In genomic region chr1:171059203-171059602, GRCm38 (mm10) we compare ENCODE assay signal across 16 mouse cellular contexts. TPM values are rescaled to one million over a fixed set of nuclear protein-coding genes. Genes with fewer than 3 reads are reported as not detected.
DNase-seq lines count a peak whose midpoint lies in the region; ATAC-seq and TF ChIP-seq lines count a peak whose summit lies in the region.
"Had no signal": no experiment of that assay in that cellular context is flagged by ENCODE, and none has a peak within 500 bp of the region (broad histone marks: within the 10 kb centered on the region; RNA-seq: fewer than 3 reads in every experiment).

No protein-coding gene starts in this region.

- H3K4me2 ChIP-seq in liver, embryonic 12.5 days = no peak overlapping the region
- H3K4me2 ChIP-seq: embryonic facial prominence, embryonic 15.5 days; forebrain, embryonic 15.5 days; lung, embryonic 14.5 days; stomach, embryonic 15.5 days had no signal

- H3K36me3 ChIP-seq in kidney, adult 2 months (ENCODE audit: control insufficient read depth, insufficient read depth, low read length) = no peaks in the 10 kb centered on the region
- no peaks in the 10 kb centered on the region for H3K36me3 ChIP-seq in MEL (ENCODE audit: control insufficient read depth in 1 of 2, insufficient read depth in 2 of 2, low read length in 2 of 2)
- no peaks in the 10 kb centered on the region for H3K36me3 ChIP-seq in liver, embryonic 12.5 days
- H3K36me3 ChIP-seq: embryonic facial prominence, embryonic 15.5 days; forebrain, embryonic 15.5 days; stomach, embryonic 15.5 days had no signal

- 83% methylated on average over 2 of the region's 2 CpGs for WGBS in kidney, adult 2 months
- 13% methylated on average over 2 of the region's 2 CpGs for WGBS in liver, embryonic 12.5 days (ENCODE audit: insufficient replicate concordance)

- no peaks in the 10 kb centered on the region for H3K9me3 ChIP-seq in MEL (replicated peaks; ENCODE audit: insufficient read depth, low read length)
- no peaks in the 10 kb centered on the region for H3K9me3 ChIP-seq in liver, embryonic 12.5 days (replicated peaks)
- H3K9me3 ChIP-seq: embryonic facial prominence, embryonic 15.5 days; forebrain, embryonic 15.5 days; stomach, embryonic 15.5 days had no signal

- TF ChIP-seq EP300 in MEL (IDR thresholded peaks at IDR 0.05; ENCODE audit: low read depth in 1 of 2, low read length in 2 of 2) = no peak

- no peak for TF ChIP-seq POLR2A in kidney, adult 2 months (IDR thresholded peaks at IDR 0.05; ENCODE audit: low read depth, low read length)
- TF ChIP-seq POLR2A in MEL (IDR thresholded peaks at IDR 0.05; ENCODE audit: control insufficient read depth in 1 of 2, insufficient read depth in 1 of 2, low read depth in 1 of 2, low read length in 2 of 2, poor library complexity in 1 of 2) = no peak

- no peaks in the 10 kb centered on the region for H3K4me1 ChIP-seq in kidney, adult 2 months (ENCODE audit: control insufficient read depth, insufficient read depth, low read length)
- H3K4me1 ChIP-seq in MEL (ENCODE audit: control insufficient read depth in 1 of 2, insufficient read depth in 2 of 2, low read length in 2 of 2) = no peaks in the 10 kb centered on the region
- H3K4me1 ChIP-seq in liver, embryonic 12.5 days = peaks cover 25% of the 10 kb centered on the region
- H3K4me1 ChIP-seq: stomach, embryonic 15.5 days had no signal

- no peak for TF ChIP-seq RAD21 in MEL (IDR thresholded peaks at IDR 0.05; ENCODE audit: low read depth, low read length)

- DNase-seq in kidney, adult 2 months = peak; percentile 15
- DNase-seq in kidney, adult 9 months = no peak
- DNase-seq in MEL (ENCODE audit: low read depth, low spot score) = peak; percentile 18
- DNase-seq in urinary bladder, postnatal 10 days (ENCODE audit: low spot score) = no peak
- no peak for DNase-seq in kidney, postnatal 4 days
- DNase-seq: cerebellum, postnatal 36 days; lung, embryonic 14.5 days; right cerebral cortex, postnatal 25 days had no signal

- no peak overlapping the region for H3K4me3 ChIP-seq in kidney, adult 2 months (ENCODE audit: insufficient read depth, low read depth, low read length)
- H3K4me3 ChIP-seq in MEL (ENCODE audit: control insufficient read depth in 1 of 2, insufficient read depth in 1 of 2, low read depth in 2 of 2, low read length in 2 of 2) = no peak overlapping the region
- 0 out of 2 replicates have a peak overlapping the region, but pooled peaks have one; percentile 13 for H3K4me3 ChIP-seq in liver, embryonic 12.5 days
- H3K4me3 ChIP-seq: embryonic facial prominence, embryonic 15.5 days; forebrain, embryonic 15.5 days; stomach, embryonic 15.5 days had no signal

- TF ChIP-seq CTCF in kidney, adult 2 months (conservative IDR thresholded peaks at IDR 0.05; ENCODE audit: insufficient read depth, insufficient read length, low read depth, low read length) = no peak
- no peak for TF ChIP-seq CTCF in MEL (IDR thresholded peaks at IDR 0.05 in 2 of 3, conservative IDR thresholded peaks at IDR 0.05 in 1 of 3; ENCODE audit: control insufficient read depth in 1 of 3, insufficient read depth in 1 of 3, low read depth in 2 of 3, low read length in 3 of 3, poor library complexity in 1 of 3, severe bottlenecking in 1 of 3)

- no peaks in the 10 kb centered on the region for H3K79me2 ChIP-seq in MEL (ENCODE audit: control insufficient read depth, insufficient read depth, low read length, poor library complexity)

- ATAC-seq in liver, embryonic 12.5 days = no peak
- ATAC-seq in megakaryocyte progenitor cell, adult 5-6 weeks (replicated peaks; ENCODE audit: poor library complexity) = peak; percentile 21
- ATAC-seq in activated CD4-positive, CD25-positive, alpha-beta regulatory T cell, adult 4 months = no peak
- ATAC-seq: forebrain, embryonic 15.5 days; intestine, postnatal 0 days had no signal

- H3K9ac ChIP-seq in MEL (ENCODE audit: control insufficient read depth, low read depth, low read length, poor library complexity, severe bottlenecking) = no peak overlapping the region
- H3K9ac ChIP-seq in liver, embryonic 12.5 days = no peak overlapping the region
- H3K9ac ChIP-seq: embryonic facial prominence, embryonic 15.5 days; forebrain, embryonic 15.5 days; lung, embryonic 14.5 days; stomach, embryonic 15.5 days had no signal

- no peaks in the 10 kb centered on the region; the same call in 1 of the 2 replicates for H3K27me3 ChIP-seq in kidney, adult 2 months (replicated peaks; ENCODE audit: control insufficient read depth, insufficient read depth, low read length)
- H3K27me3 ChIP-seq in MEL (ENCODE audit: control insufficient read depth in 1 of 2, insufficient read depth in 2 of 2, low read length in 2 of 2) = no peaks in the 10 kb centered on the region
- H3K27me3 ChIP-seq in liver, embryonic 12.5 days (replicated peaks) = peaks cover 6% of the 10 kb centered on the region

- no peak overlapping the region for H3K27ac ChIP-seq in kidney, adult 2 months (ENCODE audit: insufficient read depth, low read depth, low read length)
- H3K27ac ChIP-seq in MEL (ENCODE audit: control insufficient read depth, low read depth, low read length) = peak overlapping the region; percentile 34
- H3K27ac ChIP-seq in liver, embryonic 12.5 days = peak overlapping the region; percentile 33; the same call in 1 of the 2 replicates
- H3K27ac ChIP-seq: embryonic facial prominence, embryonic 15.5 days; forebrain, embryonic 15.5 days; stomach, embryonic 15.5 days had no signal

TF ChIP-seq in MEL, 35 proteins besides CTCF, POLR2A, EP300 and RAD21:
- TF ChIP-seq USF1 (IDR thresholded peaks at IDR 0.05; ENCODE audit: low read depth, low read length) (no peak), TAL1 (IDR thresholded peaks at IDR 0.05; ENCODE audit: low read length) (peak; percentile 4; the same call in 1 of the 2 replicates)

RNA-seq across cellular contexts. Expression of gene Fcgr3, which starts 5.5 kb away (rescaled TPM):
- 4.8 and 6.4 TPM in 2 replicates for polyA plus RNA-seq in kidney, adult 2 months (2012; rRNA removed)
- 0.39 and 0.62 TPM in 2 replicates for total RNA-seq in MEL (2012; rRNA removed)
- 1 to 10 TPM in 1 of 2 experiments, not detected in 1; 6.1 TPM for polyA plus RNA-seq in MEL (2012; ENCODE audit: insufficient read depth in 1 of 2, insufficient read length in 2 of 2, low read depth in 1 of 2, low replicate concordance in 2 of 2, missing spikeins in 1 of 2)
- polyA plus RNA-seq in liver, embryonic 12.5 days (2016; fragmentation: Nextera tagmentation; extraction: Ambion mirVana) = 16.1 and 17.0 TPM in 2 replicates
- 384 and 416 TPM in 2 replicates for total RNA-seq in megakaryocyte progenitor cell, adult 5-6 weeks (2015)
- 406 and 474 TPM in 2 replicates for total RNA-seq in megakaryocyte progenitor cell, adult 5-6 weeks (2017)
- polyA plus RNA-seq in activated CD4-positive, CD25-positive, alpha-beta regulatory T cell, adult 4 months (2017; shearing (Covaris generic)) = under 1 TPM in 1 of 2 experiments, not detected in 1; 0.45 TPM

RNA-seq across cellular contexts. Expression of gene Fcgr4, which starts 40.5 kb away (rescaled TPM):
- 3.3 and 3.7 TPM in 2 replicates for polyA plus RNA-seq in kidney, adult 2 months (2012; rRNA removed)
- not detected in 2 replicates for total RNA-seq in MEL (2012; rRNA removed)
- not detected for polyA plus RNA-seq in MEL (2012; ENCODE audit: insufficient read depth in 1 of 2, insufficient read length in 2 of 2, low read depth in 1 of 2, low replicate concordance in 2 of 2, missing spikeins in 1 of 2)
- polyA plus RNA-seq in liver, embryonic 12.5 days (2016; fragmentation: Nextera tagmentation; extraction: Ambion mirVana) = 1.3 and 2.0 TPM in 2 replicates
- 5.4 and 10.5 TPM in 2 replicates for total RNA-seq in megakaryocyte progenitor cell, adult 5-6 weeks (2015)
- 7.7 and 8.0 TPM in 2 replicates for total RNA-seq in megakaryocyte progenitor cell, adult 5-6 weeks (2017)
- under 1 TPM in 1 of 2 experiments, not detected in 1; 0.40 TPM for polyA plus RNA-seq in activated CD4-positive, CD25-positive, alpha-beta regulatory T cell, adult 4 months (2017; shearing (Covaris generic))
- total RNA-seq: left cerebral cortex, postnatal 10 days had no signal

RNA-seq across cellular contexts. Expression of gene Cfap126, which starts 54.5 kb away (rescaled TPM):
- polyA plus RNA-seq in kidney, adult 2 months (2012; rRNA removed) = 15.6 and 16.7 TPM in 2 replicates
- 0.69 and 0.75 TPM in 2 replicates for total RNA-seq in MEL (2012; rRNA removed)
- polyA plus RNA-seq in MEL (2012; ENCODE audit: insufficient read depth in 1 of 2, insufficient read length in 2 of 2, low read depth in 1 of 2, low replicate concordance in 2 of 2, missing spikeins in 1 of 2) = 1 to 10 TPM in 1 of 2 experiments, not detected in 1; 3.5 TPM
- 2.1 and 2.3 TPM in 2 replicates for polyA plus RNA-seq in liver, embryonic 12.5 days (2016; fragmentation: Nextera tagmentation; extraction: Ambion mirVana)
- total RNA-seq in megakaryocyte progenitor cell, adult 5-6 weeks (2015) = 2.0 and 4.2 TPM in 2 replicates
- total RNA-seq in megakaryocyte progenitor cell, adult 5-6 weeks (2017) = 1.0 and 4.8 TPM in 2 replicates
- 1 to 10 TPM; 2.1 to 2.4 TPM for polyA plus RNA-seq in activated CD4-positive, CD25-positive, alpha-beta regulatory T cell, adult 4 months (2017; shearing (Covaris generic))

Comparison
In these comparisons a context has a peak if more than half of its experiments do, and no peak if none do; other contexts are left out.
1. DNase-seq: peak in kidney, adult 2 months (single experiment) and MEL (single experiment); none in kidney, adult 9 months (single experiment), urinary bladder, postnatal 10 days (single experiment) and kidney, postnatal 4 days (0 of 2).